Mouse (Mus musculus): ENCODE measurements around the gene Ndufa1.
"Not testable (repeated sequence)": the region's sequence is repeated elsewhere in the genome, so short reads cannot be mapped to it uniquely, and the experiment has no call there.

Gene Ndufa1

DNA sequence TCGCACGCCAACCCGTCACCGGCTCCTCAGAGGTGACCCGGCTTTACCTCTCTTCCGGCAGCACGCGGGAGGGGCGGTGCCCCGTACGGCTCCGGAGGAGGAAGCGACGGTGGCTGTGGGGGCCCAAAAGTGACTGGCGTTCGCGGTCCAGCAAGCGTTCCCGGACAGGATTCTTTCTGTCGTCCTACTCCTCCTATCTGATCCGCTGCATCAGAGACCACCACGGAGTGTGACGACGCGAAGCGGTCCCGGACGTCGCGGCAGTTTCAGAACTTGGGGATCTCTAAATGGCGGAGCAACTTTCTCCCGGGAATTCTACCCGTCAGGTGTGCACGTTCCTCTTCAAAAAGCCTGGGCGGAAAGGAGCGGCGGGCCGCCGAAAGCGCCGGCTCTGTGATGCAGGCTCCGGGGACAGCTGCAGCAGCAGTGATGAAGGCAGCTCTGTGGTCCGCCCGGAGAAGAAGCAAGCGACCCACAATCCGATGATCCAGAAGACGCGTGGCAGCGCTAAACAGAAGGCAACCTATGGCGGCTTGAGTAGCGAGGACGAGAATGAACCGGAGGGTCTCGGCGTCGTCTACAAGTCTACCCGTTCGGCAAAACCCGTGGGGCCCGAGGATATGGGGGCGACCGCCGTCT lies at the start of gene Ndufa1, which contains the start of gene Rnf113a1:
TSS of gene Ndufa1 (minus strand) at position 59 of the 639 bp plus-strand sequence.
TSS of gene Rnf113a1 (plus strand) at position 141 of the 639 bp plus-strand sequence.
- peak; percentile 58 for DNase-seq (ENCODE audit: low spot score)

DNA sequence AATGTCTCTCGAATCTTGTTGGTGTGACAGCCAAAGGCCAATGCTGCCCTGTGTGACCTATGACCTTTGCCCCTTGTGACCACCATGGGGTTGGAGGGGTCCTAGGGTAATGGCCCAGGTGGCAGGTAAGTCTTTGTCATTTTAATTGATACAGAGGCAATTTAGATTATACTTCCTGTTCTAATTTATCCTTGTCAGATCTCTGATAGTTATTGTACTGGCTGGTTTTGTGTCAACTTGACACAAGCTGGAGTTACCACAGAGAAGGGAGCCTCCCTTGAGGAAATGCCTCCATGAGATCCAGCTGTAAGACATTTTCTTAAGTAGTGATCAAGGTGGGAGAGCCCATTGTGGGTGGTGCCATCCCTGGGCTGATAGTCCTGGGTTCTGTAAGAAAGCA lies 31.2 kb upstream of the Ndufa1 start, which contains the start of gene Rhox1:
TSS of gene Rhox1 (minus strand) at position 101 of the 400 bp plus-strand sequence.
- not testable (repeated sequence) for DNase-seq (ENCODE audit: low spot score)

DNA sequence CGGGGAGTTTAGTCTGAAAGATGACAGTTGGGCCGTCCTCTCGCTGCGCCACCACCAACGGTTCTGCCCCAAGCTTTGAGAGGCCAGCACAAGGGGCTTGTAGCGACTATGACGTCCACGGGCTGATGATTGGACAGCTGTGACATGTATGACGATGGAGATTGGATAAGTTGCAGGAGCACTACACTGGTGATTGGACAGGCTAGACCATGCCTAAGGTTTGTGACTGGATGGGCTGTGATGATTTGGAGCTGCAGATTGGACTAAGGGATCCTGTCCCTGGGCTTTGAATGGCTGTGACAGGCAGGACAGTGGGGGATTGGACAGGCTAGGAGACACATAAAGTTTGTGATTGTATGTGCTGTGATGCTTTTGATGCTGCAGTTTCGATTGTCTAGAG lies 20.0 kb upstream of the Ndufa1 start, which contains the start of gene Gm9:
TSS of gene Gm9 (minus strand) at position 101 of the 400 bp plus-strand sequence.
- no peak for DNase-seq (ENCODE audit: low spot score)

DNA sequence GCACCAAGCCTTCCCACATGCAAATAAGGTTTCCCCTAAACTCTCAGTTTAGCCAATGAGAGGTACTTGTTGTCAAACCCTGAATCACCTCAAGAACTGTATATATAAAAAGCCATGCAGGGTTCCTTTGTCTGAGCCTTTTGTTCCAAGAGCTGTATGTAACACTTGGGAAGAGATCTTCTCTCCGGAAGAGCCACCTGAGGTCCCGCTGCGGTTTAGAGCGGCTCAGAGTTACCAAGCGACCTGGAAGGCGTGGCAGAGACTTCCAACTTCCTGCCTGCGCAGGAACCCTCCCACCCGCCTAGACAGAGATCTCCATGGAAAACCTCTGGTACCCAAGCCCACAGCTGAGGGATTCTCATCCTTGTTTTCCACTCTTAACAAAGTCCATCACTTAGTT lies 7.7 kb upstream of the Ndufa1 start:
- no peak for DNase-seq (ENCODE audit: low spot score)

DNA sequence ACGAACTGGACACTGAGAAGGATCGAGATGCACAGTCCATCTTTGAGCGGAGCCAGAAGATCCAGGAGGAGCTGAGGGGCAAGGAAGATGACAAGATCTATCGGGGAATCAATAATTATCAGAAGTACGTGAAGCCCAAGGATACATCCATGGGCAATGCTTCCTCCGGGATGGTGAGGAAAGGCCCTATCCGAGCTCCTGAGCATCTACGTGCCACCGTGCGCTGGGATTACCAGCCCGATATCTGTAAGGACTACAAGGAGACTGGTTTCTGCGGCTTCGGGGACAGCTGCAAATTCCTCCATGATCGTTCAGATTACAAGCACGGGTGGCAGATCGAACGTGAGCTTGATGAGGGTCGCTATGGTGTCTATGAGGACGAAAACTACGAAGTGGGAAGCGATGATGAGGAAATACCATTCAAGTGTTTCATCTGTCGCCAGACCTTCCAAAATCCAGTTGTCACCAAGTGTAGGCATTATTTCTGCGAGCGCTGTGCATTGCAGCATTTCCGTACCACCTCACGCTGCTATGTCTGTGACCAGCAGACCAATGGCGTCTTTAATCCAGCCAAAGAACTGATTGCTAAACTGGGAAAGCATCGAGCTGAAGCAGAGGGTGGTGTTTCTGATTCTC lies 899 bp upstream of the Ndufa1 start:
- DNase-seq (ENCODE audit: low spot score) = peak; percentile 2

DNA sequence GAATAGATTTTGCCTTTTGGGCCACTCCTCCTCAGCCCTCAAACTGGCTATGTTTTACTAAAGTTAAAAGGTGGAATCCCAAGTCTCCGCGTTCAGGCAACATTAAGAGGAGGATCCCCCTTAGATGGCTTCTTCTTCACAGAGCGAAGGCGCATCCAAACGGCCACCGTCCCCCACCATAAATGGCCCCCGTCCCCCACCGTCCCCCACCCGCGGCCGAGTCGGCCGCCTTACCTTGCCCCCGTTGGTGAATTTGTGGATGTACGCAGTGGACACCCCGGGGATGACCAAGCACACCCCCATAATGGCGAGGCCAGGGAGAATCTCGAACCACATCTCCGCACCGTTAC lies 233 bp downstream of the Ndufa1 start:
- DNase-seq (ENCODE audit: low spot score) = peak; percentile 2

DNA sequence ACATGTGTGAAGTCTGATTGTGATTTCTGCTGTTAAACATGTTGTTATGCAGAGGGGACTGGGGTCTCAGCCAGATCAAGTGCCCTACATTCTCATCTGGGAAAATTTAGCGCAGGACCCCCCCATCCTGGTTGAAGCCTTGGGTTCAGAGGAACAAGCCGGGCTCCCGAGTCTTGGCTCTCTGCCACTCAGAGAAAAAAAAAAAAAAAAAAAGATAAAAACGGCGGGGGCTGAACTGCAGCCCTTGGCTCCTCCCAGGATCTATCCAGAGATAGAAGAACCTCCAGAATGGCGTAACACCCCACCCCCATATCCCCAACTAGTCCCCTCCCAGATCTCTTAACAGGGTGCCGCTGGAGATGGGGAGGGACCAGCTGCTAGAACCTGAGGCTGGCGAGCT lies 6.6 kb downstream of the Ndufa1 start:
- DNase-seq (ENCODE audit: low spot score) = not testable (repeated sequence)

DNA sequence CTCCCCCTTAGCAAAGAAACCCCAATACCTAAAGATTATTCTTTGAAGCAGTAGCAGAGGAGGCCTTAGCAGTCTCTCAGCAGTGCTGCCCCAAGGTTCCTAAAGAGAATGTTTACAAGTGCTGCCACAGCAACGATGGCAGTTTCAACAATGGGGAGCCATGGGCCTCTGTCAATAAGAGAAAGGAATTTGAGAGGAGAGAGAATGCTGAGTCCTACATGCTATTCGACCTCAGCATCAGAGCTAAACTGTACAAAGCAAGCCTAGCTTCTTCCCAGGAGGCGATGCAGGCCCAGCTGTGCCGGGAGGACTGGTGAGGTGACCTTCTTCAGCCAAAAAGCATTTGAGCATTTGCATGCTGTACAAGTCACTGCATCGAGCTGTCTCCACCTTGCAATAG lies 22.2 kb downstream of the Ndufa1 start, which contains the start of gene Akap14:
TSS of gene Akap14 (minus strand) at position 101 of the 400 bp plus-strand sequence.
- DNase-seq (ENCODE audit: low spot score) = no peak

DNA sequence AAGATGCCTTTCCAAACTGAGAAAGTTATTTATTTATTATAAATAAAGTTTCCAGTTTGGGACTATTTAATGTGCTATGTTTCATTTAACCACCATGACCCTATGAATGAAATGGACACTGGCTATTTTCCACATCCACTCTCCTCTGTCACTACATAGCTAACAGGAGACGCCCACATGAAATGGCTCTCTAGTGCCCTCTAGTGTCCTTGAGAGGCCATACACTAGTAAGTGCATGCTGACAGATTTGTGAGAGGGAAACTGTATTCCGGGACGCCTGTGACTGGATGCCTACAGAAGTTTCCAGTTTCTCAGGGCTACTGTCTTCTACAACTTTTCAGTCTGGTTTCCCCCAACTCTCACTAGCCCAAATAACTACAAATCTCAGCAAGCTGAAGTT lies 23.9 kb downstream of the Ndufa1 start:
- DNase-seq (ENCODE audit: low spot score) = peak; percentile 64

DNA sequence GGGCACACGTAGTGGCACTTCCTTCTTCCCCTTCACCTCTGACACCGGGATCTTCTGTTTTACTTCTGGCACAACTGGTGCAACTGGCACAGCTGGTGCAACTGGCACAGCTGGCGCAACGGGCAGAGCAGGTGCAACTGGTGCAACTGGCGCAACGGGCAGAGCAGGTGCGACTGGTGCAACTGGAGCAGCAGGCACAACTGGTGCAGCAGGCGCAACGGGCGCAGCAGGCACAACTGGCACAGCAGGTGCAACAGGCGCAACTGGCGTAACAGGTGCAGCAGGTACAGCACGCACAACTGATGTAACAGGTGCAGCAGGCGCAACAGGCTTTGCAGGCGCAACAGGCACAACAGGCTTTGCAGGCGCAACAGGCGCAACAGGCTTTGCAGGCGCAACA lies 27.8 kb downstream of the Ndufa1 start:
- DNase-seq (ENCODE audit: low spot score) = no peak

DNA sequence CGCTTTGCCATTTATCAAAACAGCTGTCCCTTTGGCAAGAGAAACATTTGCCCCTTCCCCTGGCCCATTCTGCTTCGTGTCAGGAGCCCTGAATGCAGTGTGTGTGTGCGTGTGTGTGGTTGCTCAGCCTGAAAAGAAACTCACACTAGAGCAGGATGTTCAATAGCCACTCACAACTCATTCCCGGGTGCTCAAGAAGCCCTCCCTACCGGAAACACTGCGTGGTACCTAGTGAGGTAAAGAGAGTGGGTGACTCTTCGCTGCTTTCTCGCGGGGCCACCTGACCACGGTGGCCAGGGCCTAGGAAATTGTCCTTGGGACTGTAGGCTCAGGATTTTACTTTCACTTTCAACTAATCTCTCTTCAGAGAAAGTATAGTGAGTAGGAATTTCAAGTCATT lies 29.8 kb downstream of the Ndufa1 start:
- DNase-seq (ENCODE audit: low spot score) = peak; percentile 2

DNA sequence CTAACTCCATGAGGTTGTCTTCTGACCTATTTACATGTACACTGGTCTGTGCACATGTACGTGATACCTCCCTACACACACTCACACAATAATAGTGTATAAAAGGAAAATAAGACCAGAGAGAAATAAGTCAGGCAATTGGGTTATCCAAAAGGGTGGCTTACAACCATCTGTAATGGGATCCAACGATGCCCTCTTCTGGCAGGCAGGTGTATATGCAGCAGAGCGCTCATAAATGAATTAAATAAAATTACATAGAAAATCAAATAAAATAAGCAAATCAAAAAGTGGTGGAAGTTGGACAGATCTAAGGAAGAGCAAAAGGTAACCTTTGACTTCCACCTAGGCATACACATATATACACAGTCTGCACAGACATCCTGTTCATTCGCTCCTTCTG lies 33.1 kb downstream of the Ndufa1 start:
- DNase-seq (ENCODE audit: low spot score) = peak; percentile 15

DNA sequence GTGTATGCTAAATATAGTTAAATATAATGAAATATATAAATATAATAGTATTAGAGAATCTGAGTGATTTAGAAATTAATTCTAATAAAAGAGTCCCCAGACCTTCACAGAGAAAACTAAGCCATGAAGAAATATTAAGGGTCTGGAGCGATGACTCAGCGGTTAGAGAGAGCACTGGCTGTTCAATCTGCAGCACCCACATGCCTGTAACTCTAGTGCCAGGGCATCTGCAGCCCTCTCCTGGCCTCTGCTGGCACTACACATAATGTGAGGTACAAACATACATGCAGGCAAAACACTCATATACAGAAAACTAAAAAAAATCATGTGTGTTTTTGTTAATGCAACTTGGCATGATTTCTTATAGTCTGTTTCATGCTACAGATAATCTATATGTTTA lies 46.0 kb downstream of the Ndufa1 start:
- DNase-seq (ENCODE audit: low spot score) = peak; percentile 20

DNA sequence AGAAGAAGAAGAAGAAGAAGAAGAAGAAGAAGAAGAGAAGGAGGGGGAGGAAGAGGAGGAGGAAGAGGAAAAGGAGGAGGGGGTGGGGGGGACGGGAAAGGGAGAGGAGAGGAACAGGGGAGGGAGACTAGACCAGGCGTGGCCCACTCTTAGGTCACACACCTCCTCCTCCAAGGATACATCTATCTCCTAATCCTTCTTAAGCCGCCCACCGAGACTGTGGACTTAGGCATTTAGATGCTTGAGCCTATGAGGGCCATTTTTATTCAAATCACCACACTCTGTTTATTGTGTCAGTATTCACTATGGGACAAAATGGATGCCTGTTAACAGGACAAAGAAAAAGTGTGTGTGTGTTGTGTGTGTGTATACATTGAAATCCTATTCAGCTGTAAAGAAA lies 46.5 kb downstream of the Ndufa1 start:
- DNase-seq (ENCODE audit: low spot score) = not testable (repeated sequence)

DNA sequence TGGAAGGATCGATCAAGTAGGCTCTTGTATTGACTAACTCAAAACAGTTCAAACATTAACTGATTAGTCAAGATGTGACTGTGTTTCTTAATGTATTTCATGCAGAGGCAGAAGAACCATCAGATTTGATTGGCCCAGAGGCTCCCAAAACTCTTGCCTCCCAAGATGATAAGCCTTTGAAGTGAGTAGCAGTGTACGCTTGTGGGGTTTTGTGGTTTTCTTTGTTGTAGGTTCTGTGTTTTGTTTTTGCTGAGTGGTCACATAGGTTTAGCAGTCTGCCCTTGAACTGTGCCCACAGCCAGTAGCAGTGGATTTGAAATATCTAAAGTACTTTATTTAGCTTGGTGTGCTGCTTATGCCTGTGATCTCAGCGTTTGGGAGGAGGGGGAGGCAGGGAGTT lies 49.2 kb downstream of the Ndufa1 start:
- DNase-seq (ENCODE audit: low spot score) = no peak

Measured in adipocyte (in vitro differentiated cells).